Mouse (Mus musculus) olfactory bulb, adult 2 months (tissue): Measurements from ENCODE around the gene Cnih3.

Source experiments
- CTCF ChIP-seq: fragments of 200-500 bp; IDR thresholded peaks from 2 replicates; pipeline ENCODE4 v1.5.1; 2012; ENCODE audit warnings: low read depth, mild to moderate bottlenecking, low read length, moderate library complexity; ENCODE audit not compliant: insufficient read depth
- POLR2A ChIP-seq: fragments of 200-500 bp; IDR thresholded peaks from 2 replicates; pipeline ENCODE4 v1.6.1; 2012; ENCODE audit warnings: mild to moderate bottlenecking, low read depth, low read length, moderate library complexity; ENCODE audit not compliant: insufficient read depth

DNA sequence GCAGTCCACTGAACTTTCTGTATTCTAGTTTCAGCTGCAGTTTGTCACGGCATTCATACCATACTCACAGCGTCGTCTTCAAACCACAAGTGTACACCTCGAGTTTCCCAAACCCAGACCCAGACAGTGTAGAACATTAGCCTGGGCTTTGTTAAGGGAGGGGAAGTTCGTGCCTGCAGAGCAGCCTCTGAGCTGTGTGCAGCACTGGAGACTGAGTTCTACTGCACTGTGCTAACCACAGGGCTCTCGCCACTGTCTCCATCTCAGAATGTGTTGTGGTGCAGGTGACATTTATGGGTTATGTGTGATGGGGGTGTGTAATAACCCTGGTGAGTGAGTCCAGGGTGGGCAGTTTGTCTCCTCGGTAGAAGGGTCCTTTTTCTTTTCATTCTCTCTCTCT lies 104.5 kb downstream of the Cnih3 start:
- TF ChIP-seq CTCF (no peak), POLR2A (no peak)
